Mouse (Mus musculus): Measurements from ENCODE around the gene Thpo.

The Thpo gene

GRCm38 (mm10) chr16:20733731-20734730 is at the start of gene Thpo:
TSS of gene Thpo (minus strand) at chr16:20734511.
- peak; percentile 20 to 35 for DNase-seq

GRCm38 (mm10) chr16:20783891-20784290 is 49.6 kb upstream of the Thpo start:
- no peak for DNase-seq

GRCm38 (mm10) chr16:20781101-20781630 is 46.9 kb upstream of the Thpo start:
- DNase-seq = no peak

- no peak for DNase-seq
Measured at GRCm38 (mm10) chr16:20779846-20780245, 45.5 kb upstream of the Thpo start.

GRCm38 (mm10) chr16:20775021-20775420 is 40.7 kb upstream of the Thpo start:
- DNase-seq = no peak

GRCm38 (mm10) chr16:20765244-20765643 is 30.9 kb upstream of the Thpo start:
- DNase-seq = peak; percentile 73 to 75

GRCm38 (mm10) chr16:20761681-20762080 is 27.4 kb upstream of the Thpo start:
- DNase-seq = peak; percentile 73 to 74

GRCm38 (mm10) chr16:20757385-20757784 is 23.1 kb upstream of the Thpo start:
- no peak for DNase-seq

- DNase-seq = no peak
Measured at GRCm38 (mm10) chr16:20756052-20756451, 21.7 kb upstream of the Thpo start.

- DNase-seq = peak in 1 of 2 experiments; percentile 31
Measured at GRCm38 (mm10) chr16:20750518-20750917, 16.2 kb upstream of the Thpo start.

- peak; percentile 64 to 74 for DNase-seq
Measured at GRCm38 (mm10) chr16:20746641-20747040, 12.3 kb upstream of the Thpo start.

- DNase-seq = no peak
Measured at GRCm38 (mm10) chr16:20739845-20740244, 5.5 kb upstream of the Thpo start.

GRCm38 (mm10) chr16:20736823-20737222 is 2.5 kb upstream of the Thpo start:
- DNase-seq = no peak

GRCm38 (mm10) chr16:20736168-20736567 is 1.9 kb upstream of the Thpo start:
- DNase-seq = no peak

- no peak for DNase-seq
Measured at GRCm38 (mm10) chr16:20735651-20736050, 1.3 kb upstream of the Thpo start.

GRCm38 (mm10) chr16:20732925-20733730 is 1.2 kb downstream of the Thpo start, which contains the start of gene Chrd:
TSS of gene Chrd (plus strand) at chr16:20733127.
- DNase-seq = peak; percentile 84 to 89

GRCm38 (mm10) chr16:20732251-20732924 is 1.9 kb downstream of the Thpo start:
- no peak for DNase-seq

- no peak for DNase-seq
Measured at GRCm38 (mm10) chr16:20731688-20732087, 2.6 kb downstream of the Thpo start.

- peak; percentile 22 to 44 for DNase-seq
Measured at GRCm38 (mm10) chr16:20730293-20730711, 4.0 kb downstream of the Thpo start.

- no peak for DNase-seq
Measured at GRCm38 (mm10) chr16:20726384-20726783, 7.9 kb downstream of the Thpo start.

- no peak for DNase-seq
Measured at GRCm38 (mm10) chr16:20725750-20726149, 8.6 kb downstream of the Thpo start.

- no peak for DNase-seq
Measured at GRCm38 (mm10) chr16:20725321-20725720, 9.0 kb downstream of the Thpo start.

Measured in kidney, postnatal 4 days (tissue).